ENCODE assay signal across 25 mouse cellular contexts in the genomic region with DNA sequence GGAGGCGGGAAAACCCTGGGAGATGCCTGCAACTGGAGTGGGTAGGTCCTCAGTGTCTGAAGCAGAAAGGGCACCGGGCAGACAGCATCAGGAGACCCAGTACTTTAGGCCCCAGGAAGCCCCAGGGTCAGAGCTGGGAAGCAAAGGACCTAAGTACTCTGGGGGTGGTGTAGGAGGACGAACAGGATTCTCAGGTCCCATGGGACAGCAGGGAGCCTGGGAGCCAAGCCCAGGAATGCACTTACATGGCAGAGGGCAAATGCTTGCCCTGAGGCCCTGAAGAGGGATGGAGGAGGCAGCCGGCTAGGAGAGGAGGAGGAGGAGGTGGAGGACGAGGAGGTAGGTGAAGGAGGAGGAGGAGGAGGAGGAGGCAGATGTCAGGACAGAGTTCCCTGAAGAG. TPM values are rescaled to one million over a fixed set of nuclear protein-coding genes. Genes with fewer than 3 reads are reported as not detected.
A peak's percentile ranks its signal among the peaks of the same experiment; 100 is the strongest.
DNase-seq lines count a peak whose midpoint lies in the region; ATAC-seq and TF ChIP-seq lines count a peak whose summit lies in the region.
"Had no signal": no experiment of that assay in that cellular context is flagged by ENCODE, and none has a peak within 500 bp of the region (broad histone marks: within the 10 kb centered on the region; RNA-seq: fewer than 3 reads in every experiment).

No protein-coding gene starts in this region.

- TF ChIP-seq POLR2A in myocyte (IDR thresholded peaks at IDR 0.05; ENCODE audit: insufficient read length, low read depth): no peak

- peaks cover 66% of the 10 kb centered on the region for H3K27me3 ChIP-seq in hindbrain, embryonic 10.5 days (ENCODE audit: insufficient read depth, poor library complexity, severe bottlenecking)
- no peaks in the 10 kb centered on the region for H3K27me3 ChIP-seq in hindbrain, postnatal 0 days (ENCODE audit: insufficient read depth, low read length)
- peaks cover 8% of the 10 kb centered on the region for H3K27me3 ChIP-seq in neural tube, embryonic 12.5 days (replicated peaks)
- no peaks in the 10 kb centered on the region for H3K27me3 ChIP-seq in myocyte (ENCODE audit: control insufficient read depth, insufficient read depth, insufficient read length)

- 16% methylated on average over 5 of the region's 5 CpGs for WGBS in hindbrain, embryonic 10.5 days
- 29% methylated on average over 5 of the region's 5 CpGs for WGBS in hindbrain, postnatal 0 days
- WGBS in neural tube, embryonic 12.5 days: 23% methylated on average over 5 of the region's 5 CpGs

- 0 out of 2 replicates have a peak overlapping the region, but pooled peaks have one; percentile 5 for H3K4me3 ChIP-seq in hindbrain, embryonic 10.5 days
- no peak overlapping the region for H3K4me3 ChIP-seq in hindbrain, postnatal 0 days (ENCODE audit: low read length)
- H3K4me3 ChIP-seq in neural tube, embryonic 12.5 days: no peak overlapping the region
- H3K4me3 ChIP-seq in myocyte: no peak overlapping the region
- H3K4me3 ChIP-seq: embryonic facial prominence, embryonic 13.5 days; erythroblast, embryonic 14.5 days; forebrain, embryonic 13.5 days; gastrocnemius, adult 2 months; kidney, embryonic 15.5 days; liver, embryonic 13.5 days had no signal

- H3K79me2 ChIP-seq in myocyte (ENCODE audit: control insufficient read depth, insufficient read depth): no peaks in the 10 kb centered on the region

- no peak for TF ChIP-seq CTCF in hindbrain, postnatal 0 days (IDR thresholded peaks at IDR 0.05; ENCODE audit: low read depth)

- no peak overlapping the region for H3ac ChIP-seq in myocyte (ENCODE audit: control insufficient read depth, insufficient read length)

- no peak overlapping the region for H3K4me2 ChIP-seq in hindbrain, postnatal 0 days (ENCODE audit: low read depth, low read length)
- 0 out of 2 replicates have a peak overlapping the region, but pooled peaks have one; percentile 7 for H3K4me2 ChIP-seq in neural tube, embryonic 12.5 days (replicated peaks)
- peak overlapping the region; percentile 32 for H3K4me2 ChIP-seq in myocyte (ENCODE audit: low read depth)
- H3K4me2 ChIP-seq: embryonic facial prominence, embryonic 13.5 days; forebrain, embryonic 13.5 days; kidney, embryonic 15.5 days; liver, embryonic 13.5 days; lung, embryonic 14.5 days; midbrain, embryonic 11.5 days had no signal

- no peak for DNase-seq in hindbrain, embryonic 10.5 days (ENCODE audit: low spot score)
- no peak for DNase-seq in hindbrain, postnatal 0 days (ENCODE audit: low spot score)
- DNase-seq in neural tube, embryonic 10.5 days (ENCODE audit: extremely low spot score, low spot score): no peak
- peak; percentile 52 for DNase-seq in ZHBTc4 (ENCODE audit: low read depth, low spot score)
- DNase-seq in thymus, postnatal 10 days (ENCODE audit: low spot score in 2 of 2): no peak
- DNase-seq in layer of hippocampus, adult 8-10 months (ENCODE audit: low spot score in 2 of 2): no peak
- DNase-seq: adrenal gland, adult 2 months; cerebellum, adult 11 months; cerebellum, adult 9-11 months; gastrocnemius, adult 2 months; liver, embryonic 13.5 days; lung, embryonic 14.5 days; right cerebral cortex, postnatal 14 days; thymus, postnatal 25 days had no signal

- no peak for ATAC-seq in hindbrain, postnatal 0 days
- ATAC-seq in neural tube, embryonic 12.5 days (ENCODE audit: low FRiP score, low read depth): no peak
- ATAC-seq: forebrain, embryonic 13.5 days; hindbrain, embryonic 16.5 days; intestine, postnatal 0 days had no signal

- H3K27ac ChIP-seq in hindbrain, embryonic 10.5 days: peak overlapping the region; percentile 64
- H3K27ac ChIP-seq in hindbrain, postnatal 0 days: no peak overlapping the region
- H3K27ac ChIP-seq in neural tube, embryonic 12.5 days: no peak overlapping the region
- H3K27ac ChIP-seq: embryonic facial prominence, embryonic 13.5 days; forebrain, embryonic 13.5 days; gastrocnemius, adult 2 months; kidney, embryonic 15.5 days; liver, embryonic 13.5 days; macrophage had no signal

- H3K36me3 ChIP-seq in hindbrain, embryonic 10.5 days: no peaks in the 10 kb centered on the region
- no peaks in the 10 kb centered on the region for H3K36me3 ChIP-seq in hindbrain, postnatal 0 days (ENCODE audit: insufficient read depth, low read length)
- H3K36me3 ChIP-seq in neural tube, embryonic 12.5 days: no peaks in the 10 kb centered on the region
- H3K36me3 ChIP-seq in myocyte (ENCODE audit: control insufficient read depth, insufficient read depth): no peaks in the 10 kb centered on the region
- H3K36me3 ChIP-seq: embryonic facial prominence, embryonic 13.5 days; kidney, embryonic 15.5 days; liver, embryonic 13.5 days had no signal

- H3K9me3 ChIP-seq in hindbrain, embryonic 10.5 days: no peaks in the 10 kb centered on the region
- no peaks in the 10 kb centered on the region for H3K9me3 ChIP-seq in hindbrain, postnatal 0 days (ENCODE audit: low read length)
- no peaks in the 10 kb centered on the region for H3K9me3 ChIP-seq in neural tube, embryonic 12.5 days
- H3K9me3 ChIP-seq: embryonic facial prominence, embryonic 13.5 days; forebrain, embryonic 13.5 days; kidney, embryonic 15.5 days; liver, embryonic 13.5 days had no signal

- H3K9ac ChIP-seq in hindbrain, postnatal 0 days (replicated peaks; ENCODE audit: low read length): no peak overlapping the region
- H3K9ac ChIP-seq in neural tube, embryonic 12.5 days: no peak overlapping the region
- H3K9ac ChIP-seq: embryonic facial prominence, embryonic 13.5 days; forebrain, embryonic 13.5 days; kidney, embryonic 15.5 days; liver, embryonic 13.5 days; lung, embryonic 14.5 days had no signal

- peaks cover 67% of the 10 kb centered on the region for H3K4me1 ChIP-seq in hindbrain, embryonic 10.5 days (replicated peaks)
- H3K4me1 ChIP-seq in hindbrain, postnatal 0 days (ENCODE audit: insufficient read depth, low read length): no peaks in the 10 kb centered on the region
- H3K4me1 ChIP-seq in neural tube, embryonic 12.5 days: peaks cover 29% of the 10 kb centered on the region

TF ChIP-seq in myocyte, 11 proteins besides CTCF, POLR2A, EP300 and RAD21 (continues in another document):
- TF ChIP-seq POLR2AphosphoS2 (IDR thresholded peaks at IDR 0.05; ENCODE audit: insufficient read length, low read depth) (no peak), TCF12 (IDR thresholded peaks at IDR 0.05; ENCODE audit: insufficient read depth, poor library complexity, severe bottlenecking) (no peak), USF1 (IDR thresholded peaks at IDR 0.05; ENCODE audit: low read depth) (no peak), CEBPB (IDR thresholded peaks at IDR 0.05; ENCODE audit: insufficient read depth, poor library complexity, severe bottlenecking) (no peak), MYOD1 (IDR thresholded peaks at IDR 0.05; ENCODE audit: control insufficient read depth in 1 of 3, insufficient read length in 2 of 3, low read depth in 2 of 3) (no peak), MYOG (IDR thresholded peaks at IDR 0.05; ENCODE audit: control insufficient read depth in 1 of 3, insufficient read depth in 1 of 3, insufficient read length in 2 of 3, low read depth in 2 of 3) (no peak), TCF3 (IDR thresholded peaks at IDR 0.05; ENCODE audit: insufficient read length, low read depth) (no peak), MAX (IDR thresholded peaks at IDR 0.05; ENCODE audit: low read depth) (no peak), REST (IDR thresholded peaks at IDR 0.05; ENCODE audit: insufficient read depth, insufficient read length) (no peak), SRF (IDR thresholded peaks at IDR 0.05; ENCODE audit: control insufficient read depth, insufficient read length, low read depth) (no peak)

RNA-seq across cellular contexts. Expression of gene Sp2, which starts 12.3 kb away (rescaled TPM):
- 29.5 and 31.4 TPM in 2 replicates for polyA plus RNA-seq in hindbrain, embryonic 10.5 days (2016; fragmentation: Nextera tagmentation; extraction: Ambion mirVana)
- total RNA-seq in hindbrain, postnatal 0 days (2014; rRNA removed): 7.3 and 8.8 TPM in 2 replicates
- 11.9 and 14.4 TPM in 2 replicates for polyA plus RNA-seq in hindbrain, postnatal 0 days (2015; fragmentation: Nextera tagmentation; extraction: Ambion mirVana)
- polyA plus RNA-seq in neural tube, embryonic 12.5 days (2016; fragmentation: Nextera tagmentation; extraction: Ambion mirVana): 19.3 and 20.4 TPM in 2 replicates
- polyA plus RNA-seq in myocyte (2012; fragmentation: generic; extraction: Trizol): 11.5 TPM
- total RNA-seq in layer of hippocampus, adult 8-10 months (2022): 10 to 100 TPM in 3 of 4 experiments, 1 to 10 TPM in 1; 9.6 to 14.2 (median 11.8) TPM

RNA-seq across cellular contexts. Expression of gene Sp6, which starts 18.2 kb away (rescaled TPM):
- polyA plus RNA-seq in hindbrain, embryonic 10.5 days (2016; fragmentation: Nextera tagmentation; extraction: Ambion mirVana): 1.6 and 2.3 TPM in 2 replicates
- total RNA-seq in hindbrain, postnatal 0 days (2014; rRNA removed): 0.18 and 0.99 TPM in 2 replicates
- polyA plus RNA-seq in hindbrain, postnatal 0 days (2015; fragmentation: Nextera tagmentation; extraction: Ambion mirVana): 0.38 and 0.54 TPM in 2 replicates
- polyA plus RNA-seq in neural tube, embryonic 12.5 days (2016; fragmentation: Nextera tagmentation; extraction: Ambion mirVana): 0.23 and 0.34 TPM in 2 replicates
- 6.0 TPM for polyA plus RNA-seq in myocyte (2012; fragmentation: generic; extraction: Trizol)
- total RNA-seq in layer of hippocampus, adult 8-10 months (2022): 1 to 10 TPM in 3 of 4 experiments, under 1 TPM in 1; 0.83 to 1.7 (median 1.5) TPM
- polyA plus RNA-seq: erythroblast, embryonic 14.5 days; macrophage; midbrain, embryonic 11.5 days had no signal

RNA-seq across cellular contexts. Expression of gene Scrn2, which starts 34.7 kb away (rescaled TPM):
- 38.3 and 39.4 TPM in 2 replicates for polyA plus RNA-seq in hindbrain, embryonic 10.5 days (2016; fragmentation: Nextera tagmentation; extraction: Ambion mirVana)
- total RNA-seq in hindbrain, postnatal 0 days (2014; rRNA removed): 10.5 and 24.0 TPM in 2 replicates
- polyA plus RNA-seq in hindbrain, postnatal 0 days (2015; fragmentation: Nextera tagmentation; extraction: Ambion mirVana): 12.4 and 13.8 TPM in 2 replicates
- polyA plus RNA-seq in neural tube, embryonic 12.5 days (2016; fragmentation: Nextera tagmentation; extraction: Ambion mirVana): 19.8 and 21.9 TPM in 2 replicates
- polyA plus RNA-seq in myocyte (2012; fragmentation: generic; extraction: Trizol): 22.4 TPM
- 1 to 10 TPM; 4.3 to 6.9 (median 6.3) TPM for total RNA-seq in layer of hippocampus, adult 8-10 months (2022)

RNA-seq across cellular contexts. Expression of gene Lrrc46, which starts 46.2 kb away (rescaled TPM):
- 3.5 and 6.8 TPM in 2 replicates for polyA plus RNA-seq in hindbrain, embryonic 10.5 days (2016; fragmentation: Nextera tagmentation; extraction: Ambion mirVana)
- total RNA-seq in hindbrain, postnatal 0 days (2014; rRNA removed): 0.36 and 3.5 TPM in 2 replicates
- polyA plus RNA-seq in hindbrain, postnatal 0 days (2015; fragmentation: Nextera tagmentation; extraction: Ambion mirVana): 3.5 and 4.1 TPM in 2 replicates
- polyA plus RNA-seq in neural tube, embryonic 12.5 days (2016; fragmentation: Nextera tagmentation; extraction: Ambion mirVana): 2.2 and 2.9 TPM in 2 replicates
- 1.4 TPM for polyA plus RNA-seq in myocyte (2012; fragmentation: generic; extraction: Trizol)
- total RNA-seq in layer of hippocampus, adult 8-10 months (2022): 1 to 10 TPM in 2 of 4 experiments, under 1 TPM in 2; 0.87 to 1.9 (median 1.3) TPM
- total RNA-seq: gastrocnemius, adult 2 months; hematopoietic stem cell, adult 5-6 weeks had no signal
- polyA plus RNA-seq: erythroblast, embryonic 14.5 days had no signal

RNA-seq across cellular contexts. Expression of gene Mrpl10, which starts 46.3 kb away (rescaled TPM):
- 78.9 and 80.7 TPM in 2 replicates for polyA plus RNA-seq in hindbrain, embryonic 10.5 days (2016; fragmentation: Nextera tagmentation; extraction: Ambion mirVana)
- 64.6 and 69.3 TPM in 2 replicates for total RNA-seq in hindbrain, postnatal 0 days (2014; rRNA removed)
- polyA plus RNA-seq in hindbrain, postnatal 0 days (2015; fragmentation: Nextera tagmentation; extraction: Ambion mirVana): 64.9 and 66.6 TPM in 2 replicates
- 66.9 and 68.3 TPM in 2 replicates for polyA plus RNA-seq in neural tube, embryonic 12.5 days (2016; fragmentation: Nextera tagmentation; extraction: Ambion mirVana)
- polyA plus RNA-seq in myocyte (2012; fragmentation: generic; extraction: Trizol): 66.0 TPM
- total RNA-seq in layer of hippocampus, adult 8-10 months (2022): 10 to 100 TPM; 76.3 to 85.2 (median 77.8) TPM
